Mouse (Mus musculus) ovary, postnatal 36 days (tissue): ENCODE measurements at regions not wholly inside any gene's neighbourhood (a gene's known extent, or its start where the extent isn't known, plus 50 kb on each side); places are given as distances from the start of the nearest gene placed in this dataset.
"Not testable (repeated sequence)": the region's sequence is repeated elsewhere in the genome, so short reads cannot be mapped to it uniquely, and the experiment has no call there.

Source experiments
- DNase-seq: peaks from one replicate; pipeline ENCODE4 v3.0.0; 2022; ENCODE audit warnings: low spot score, mixed read lengths

GRCm38 (mm10) chr13:4858341-4858740 lies 249.4 kb upstream of the Akr1e1 start:
- no peak for DNase-seq

DNA sequence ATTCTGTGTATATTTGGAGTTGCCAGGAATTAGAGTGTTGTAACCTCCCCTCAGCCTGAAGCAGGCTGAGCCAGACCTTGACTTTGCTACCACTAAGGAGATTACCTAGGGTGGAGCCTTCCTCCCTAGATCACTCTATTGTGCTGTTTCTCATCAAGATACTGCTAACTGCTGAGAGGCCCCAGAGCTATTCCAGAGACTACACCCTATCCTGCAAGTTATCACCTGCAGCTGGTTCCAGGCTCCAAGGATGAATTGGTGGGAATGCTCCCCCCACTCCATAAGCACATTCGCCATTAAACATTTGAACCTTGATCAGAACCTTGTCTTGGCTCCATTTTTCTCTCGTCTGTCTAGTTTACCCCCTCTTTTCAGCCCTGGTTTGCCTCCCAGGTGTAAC lies 230.5 kb upstream of the Akr1e1 start:
- DNase-seq: not testable (repeated sequence)

DNA sequence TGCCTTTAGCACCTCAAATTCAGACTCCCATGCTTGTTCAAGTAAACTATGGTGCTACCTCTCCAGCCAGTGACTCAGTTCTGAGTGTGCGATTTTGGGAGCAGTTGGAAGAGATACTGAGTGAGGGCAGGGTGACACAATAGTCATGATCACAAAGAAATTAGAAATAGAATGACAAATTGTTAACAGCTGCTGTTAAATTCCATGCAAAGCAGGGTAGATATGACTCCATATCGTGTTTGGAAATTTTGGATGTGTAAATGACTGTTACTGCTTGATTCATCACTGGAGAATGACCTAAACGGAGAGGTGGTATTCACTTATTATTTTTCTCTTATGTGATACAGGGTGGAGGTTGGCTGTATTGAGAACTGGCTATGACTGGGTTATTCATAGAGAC lies 217.8 kb upstream of the Akr1e1 start:
- DNase-seq: no peak

GRCm38 (mm10) chr13:4825749-4826148 lies 216.8 kb upstream of the Akr1e1 start:
- not testable (repeated sequence) for DNase-seq

- no peak for DNase-seq
These were observed 197.9 kb upstream of the Akr1e1 start for GRCm38 (mm10) chr13:4806876-4807275.

DNA sequence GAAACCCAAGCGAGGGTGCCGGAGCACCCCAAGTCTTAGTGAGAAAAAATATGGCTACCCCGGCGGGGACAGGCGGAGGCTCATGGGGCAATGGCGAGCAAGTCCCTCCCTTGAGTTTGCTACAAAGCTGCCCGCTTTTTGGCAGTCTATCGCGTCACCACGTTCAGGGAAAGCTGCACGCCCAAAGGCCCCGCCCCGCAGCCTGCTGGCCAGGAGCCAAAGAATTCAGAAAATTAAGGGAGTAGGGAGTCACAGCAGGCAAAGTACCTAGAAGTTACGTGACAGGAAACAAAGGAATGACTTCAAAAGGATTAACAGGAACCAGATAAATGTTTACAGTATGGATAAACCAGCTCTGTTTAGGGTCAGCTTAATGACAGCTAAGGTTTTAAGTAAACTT lies 191.7 kb upstream of the Akr1e1 start:
- DNase-seq: no peak

DNA sequence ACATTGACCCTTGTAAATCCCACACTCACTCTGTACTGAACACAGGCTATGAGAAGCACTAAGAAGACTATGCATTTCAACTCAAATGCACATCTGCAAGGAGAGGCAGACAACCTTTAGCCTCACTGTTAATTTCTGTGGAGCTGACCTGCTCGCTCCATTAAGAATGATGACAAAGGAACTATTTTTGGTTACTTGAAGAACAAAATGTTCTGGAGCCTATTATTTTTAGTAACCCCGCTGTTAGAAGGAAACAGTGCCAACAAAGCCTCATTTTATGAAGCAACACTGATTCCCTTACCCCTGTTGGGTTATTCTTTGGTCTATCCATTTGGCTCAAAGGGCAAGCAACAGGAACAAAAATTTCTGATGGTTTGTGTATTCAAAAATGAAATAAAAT lies 182.2 kb upstream of the Akr1e1 start:
- no peak for DNase-seq

GRCm38 (mm10) chr13:4790414-4790813 lies 181.4 kb upstream of the Akr1e1 start:
- no peak for DNase-seq

DNA sequence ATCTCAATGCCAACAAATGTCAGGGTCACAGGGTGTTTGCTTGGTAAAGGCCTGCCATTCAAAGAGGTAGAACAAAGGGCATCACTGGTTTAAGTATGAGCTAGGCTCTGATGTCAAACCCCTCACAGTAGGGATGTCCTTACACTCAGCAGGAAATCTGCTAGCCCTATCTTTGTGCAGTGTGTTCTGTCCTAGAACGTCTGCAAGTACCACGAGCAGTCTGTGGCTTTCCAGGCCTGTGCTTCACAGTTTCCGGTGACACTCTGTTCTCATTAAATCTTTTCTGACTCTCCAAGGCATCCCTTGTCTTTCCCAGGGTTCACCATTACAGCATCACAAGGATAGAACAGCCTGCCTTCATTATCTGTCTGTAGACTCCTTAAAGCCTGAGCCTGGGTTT lies 174.3 kb upstream of the Akr1e1 start:
- DNase-seq: no peak

GRCm38 (mm10) chr13:4778264-4778823 lies 169.4 kb upstream of the Akr1e1 start:
- not testable (repeated sequence) for DNase-seq

GRCm38 (mm10) chr13:4776855-4777254 lies 167.9 kb upstream of the Akr1e1 start:
- peak; percentile 16 for DNase-seq

DNA sequence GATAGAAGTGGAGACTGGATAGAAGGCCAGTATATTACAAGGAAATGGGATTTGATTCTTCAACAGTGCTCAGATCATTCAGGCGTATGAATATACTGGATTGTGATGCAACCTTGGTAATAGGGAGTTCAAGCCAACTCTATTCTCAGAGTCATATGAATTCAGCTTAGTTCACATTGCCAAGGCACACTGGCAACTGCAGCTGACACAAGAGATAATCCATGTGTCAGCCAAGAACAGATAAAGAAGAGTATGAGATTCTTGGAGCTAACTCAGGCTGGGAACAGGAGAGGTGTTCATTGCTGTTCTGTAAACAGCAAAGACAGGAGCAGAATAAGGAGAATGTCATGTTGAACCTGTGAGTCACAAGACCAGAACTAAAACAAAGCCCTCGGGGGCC lies 163.3 kb upstream of the Akr1e1 start:
- DNase-seq: no peak

GRCm38 (mm10) chr13:4771120-4772075 lies 162.4 kb upstream of the Akr1e1 start:
- DNase-seq: peak; percentile 66

DNA sequence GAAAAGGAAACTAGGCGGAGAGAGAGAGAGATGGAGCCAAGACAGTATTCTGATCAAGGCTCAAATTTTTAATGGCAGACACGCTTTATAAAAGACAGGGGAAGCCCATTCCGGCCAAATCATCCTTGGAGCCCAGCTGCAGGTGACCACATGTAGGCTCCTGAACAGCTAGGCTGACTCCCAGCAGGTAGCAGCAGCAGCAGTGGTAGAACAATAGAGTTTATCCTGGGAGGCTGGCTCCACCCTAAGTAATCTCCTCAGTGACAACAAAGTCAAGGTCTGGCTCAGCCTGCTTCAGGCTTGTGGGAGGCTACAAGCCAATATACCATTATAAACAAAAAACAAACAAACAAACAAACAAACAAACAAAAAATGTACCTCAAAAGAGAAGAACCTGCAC lies 151.0 kb upstream of the Akr1e1 start:
- DNase-seq: no peak

GRCm38 (mm10) chr13:4756529-4756928 lies 147.6 kb upstream of the Akr1e1 start:
- no peak for DNase-seq

DNA sequence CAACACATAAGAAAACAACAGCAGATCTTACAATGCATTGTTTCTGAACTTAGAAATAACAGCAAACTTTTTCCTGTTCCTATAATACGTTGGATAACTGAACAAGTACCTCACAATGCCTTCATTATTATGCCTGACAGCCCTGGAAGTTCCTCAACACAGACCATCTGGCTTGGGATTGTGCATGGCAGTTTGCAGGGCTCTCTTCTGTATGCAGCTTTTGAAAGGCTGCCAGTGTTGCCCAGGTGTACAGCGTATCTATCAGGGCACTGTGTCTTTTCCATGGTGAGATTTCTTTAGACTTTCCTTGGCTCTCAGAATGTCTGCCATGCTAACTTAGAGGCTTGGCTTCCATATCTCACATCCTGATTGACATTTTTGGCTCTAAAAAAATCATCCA lies 134.0 kb upstream of the Akr1e1 start:
- no peak for DNase-seq

- DNase-seq: not testable (repeated sequence)
These were observed 107.3 kb upstream of the Akr1e1 start for GRCm38 (mm10) chr13:4716299-4716698.

GRCm38 (mm10) chr13:4714724-4715123 lies 105.8 kb upstream of the Akr1e1 start:
- no peak for DNase-seq

- no peak for DNase-seq
These were observed 103.7 kb upstream of the Akr1e1 start for GRCm38 (mm10) chr13:4712698-4713097.

- not testable (repeated sequence) for DNase-seq
These were observed 90.6 kb upstream of the Akr1e1 start for GRCm38 (mm10) chr13:4699591-4699990.

DNA sequence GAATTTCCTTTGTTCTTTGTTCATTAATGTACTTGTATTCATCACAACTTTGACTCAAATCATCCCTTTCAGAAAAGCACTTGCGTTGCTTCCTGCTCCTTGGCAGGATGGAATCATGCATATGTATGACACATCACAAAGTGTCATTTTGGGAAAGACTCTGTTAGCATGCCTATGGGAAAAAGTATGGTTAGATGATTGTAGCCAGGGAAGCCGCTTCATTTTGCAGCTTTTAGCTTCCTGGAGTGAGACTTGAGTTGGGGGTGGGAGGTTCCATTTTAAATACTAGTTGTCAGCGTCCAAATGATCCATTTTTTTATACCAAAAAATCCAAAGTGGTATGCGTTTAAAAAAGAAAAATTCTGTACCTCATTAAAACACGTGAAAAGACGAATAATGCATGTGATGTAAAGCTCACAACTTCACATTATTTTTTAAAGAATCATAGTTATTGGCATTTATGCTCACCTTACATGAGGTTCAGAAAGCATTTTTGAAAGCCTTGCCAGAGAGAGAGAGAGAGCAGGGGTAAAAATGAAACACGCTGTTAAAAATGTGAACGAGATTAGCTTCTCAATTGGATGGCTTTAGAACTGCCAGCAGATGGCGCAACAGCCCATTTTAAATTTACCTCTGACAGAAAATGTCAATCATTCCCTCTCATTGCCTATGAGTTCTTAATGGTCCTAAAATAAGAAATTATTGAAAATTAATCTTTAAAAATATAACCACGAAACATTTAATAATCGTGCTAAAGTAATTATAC lies 57.6 kb upstream of the Akr1e1 start:
- DNase-seq: no peak

- DNase-seq: no peak
These were observed 54.4 kb upstream of the Akr1e1 start for GRCm38 (mm10) chr13:4663390-4663789.
